Mouse (Mus musculus): ENCODE data around the gene Por.

Gene Por

DNA sequence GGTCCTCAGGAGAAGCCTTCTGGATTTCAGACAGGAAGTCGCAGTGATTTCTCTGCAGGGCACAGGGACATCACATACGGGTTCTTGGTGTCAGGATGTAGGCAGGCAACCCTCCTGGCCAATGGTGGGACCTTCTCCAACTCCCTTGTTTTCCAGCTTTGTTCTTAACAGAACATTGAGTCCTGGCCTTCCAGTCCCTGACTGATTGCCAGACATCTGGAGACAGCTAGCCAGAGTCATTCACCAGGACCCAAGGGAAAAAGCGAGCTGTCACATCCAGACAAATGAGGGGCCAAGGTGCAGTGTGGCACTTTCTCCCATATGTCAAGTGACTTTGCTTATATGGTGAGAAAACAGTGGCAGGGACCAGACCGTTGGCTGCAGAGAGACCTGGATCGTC is 13.8 kb upstream of the Por start:
- in situ Hi-C loops (cut with MboI, MseI), result no loop called here

DNA sequence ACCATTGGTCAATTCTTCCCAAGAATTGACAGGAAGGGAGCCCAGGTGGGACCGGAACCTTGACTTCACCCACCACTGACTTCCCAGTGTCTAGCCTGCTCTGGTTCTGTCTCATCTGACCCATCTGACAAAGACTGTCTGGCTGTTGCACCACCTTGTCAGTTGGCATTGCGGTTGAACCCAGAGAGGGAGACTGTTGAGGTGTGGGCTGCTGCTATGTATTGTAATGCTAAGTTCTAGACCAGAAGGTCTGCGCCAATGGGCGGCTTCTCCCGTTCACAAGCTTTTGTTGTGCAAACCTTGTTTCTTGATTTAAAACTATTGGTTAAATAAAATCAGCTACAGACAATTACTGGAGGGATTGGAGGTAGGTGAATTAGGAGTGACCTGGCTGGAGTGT is 12.7 kb upstream of the Por start:
- in situ Hi-C loops (cut with MboI, MseI), result no loop called here

DNA sequence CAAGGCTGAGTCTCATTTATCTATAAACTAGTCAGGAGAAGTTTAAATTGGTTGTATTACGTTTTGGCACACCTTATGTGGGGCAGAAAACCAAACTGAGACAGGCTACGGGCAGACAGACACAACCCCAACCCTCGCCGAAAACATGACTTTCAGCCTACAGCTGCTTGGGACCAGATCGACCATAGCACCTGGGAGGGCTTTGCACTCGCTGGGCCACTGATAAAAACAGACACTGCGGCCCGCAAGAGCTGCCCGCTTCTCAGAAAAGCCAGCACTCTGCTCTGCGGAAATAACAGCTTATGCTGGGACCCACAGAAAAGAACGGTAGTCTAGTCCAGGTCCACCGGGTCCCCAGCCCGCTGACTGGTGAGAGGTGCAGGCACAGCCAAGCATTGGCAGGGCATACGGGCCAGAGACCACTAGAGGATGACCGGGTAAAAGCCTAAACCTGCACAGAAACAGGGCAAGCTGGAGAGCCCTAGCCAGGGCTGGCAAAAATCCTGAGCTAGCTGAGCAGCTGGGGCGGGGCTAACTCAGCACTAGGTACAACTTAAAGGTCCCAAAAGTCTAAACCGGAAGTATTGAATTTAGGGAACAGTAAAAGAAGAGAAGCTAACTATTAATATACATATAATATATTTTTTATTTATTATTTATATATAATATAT is 12.0 kb upstream of the Por start:
- in situ Hi-C loops (cut with MboI, MseI), result no loop called here

DNA sequence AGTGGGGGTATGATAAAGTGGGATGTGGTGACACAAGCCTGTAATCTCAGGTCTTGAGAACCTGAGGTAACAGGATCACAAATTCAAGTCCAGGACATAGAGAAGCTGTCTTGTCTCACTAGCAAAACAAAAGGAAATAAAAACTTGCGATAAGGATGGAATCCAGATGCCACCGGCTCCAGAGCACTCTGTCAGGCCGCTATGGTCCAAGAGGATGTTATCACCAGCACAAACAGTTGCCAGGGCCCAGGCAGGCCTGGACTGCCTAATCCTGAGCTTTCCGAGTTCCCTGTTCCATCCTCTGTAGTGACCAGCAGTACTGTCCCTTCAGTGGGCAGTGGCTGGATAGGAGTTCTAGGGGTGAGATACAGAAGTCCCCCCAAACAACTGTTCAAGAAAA is 9.9 kb upstream of the Por start:
- in situ Hi-C loops (cut with MboI, MseI), result no loop called here

DNA sequence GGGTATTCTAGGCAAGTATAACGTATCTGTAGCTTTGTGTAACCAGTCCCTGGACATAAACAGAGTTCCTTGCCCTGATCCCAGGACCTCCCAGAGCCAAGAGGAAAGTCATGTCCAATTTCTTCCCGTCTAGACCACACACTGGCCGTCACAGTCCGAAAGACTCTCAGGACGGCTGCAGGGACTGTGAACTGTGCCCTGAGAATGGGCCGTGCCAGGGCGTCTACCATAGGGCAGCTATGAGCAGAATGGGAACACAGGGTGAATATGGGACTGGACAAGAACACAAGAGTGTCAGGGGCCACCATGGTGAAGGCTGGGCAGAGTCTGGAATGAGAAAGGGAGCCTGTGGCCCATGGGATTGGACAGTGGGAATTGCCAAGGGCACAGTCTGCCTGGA is 9.3 kb upstream of the Por start:
- in situ Hi-C loops (cut with MboI, MseI), result no loop called here

DNA sequence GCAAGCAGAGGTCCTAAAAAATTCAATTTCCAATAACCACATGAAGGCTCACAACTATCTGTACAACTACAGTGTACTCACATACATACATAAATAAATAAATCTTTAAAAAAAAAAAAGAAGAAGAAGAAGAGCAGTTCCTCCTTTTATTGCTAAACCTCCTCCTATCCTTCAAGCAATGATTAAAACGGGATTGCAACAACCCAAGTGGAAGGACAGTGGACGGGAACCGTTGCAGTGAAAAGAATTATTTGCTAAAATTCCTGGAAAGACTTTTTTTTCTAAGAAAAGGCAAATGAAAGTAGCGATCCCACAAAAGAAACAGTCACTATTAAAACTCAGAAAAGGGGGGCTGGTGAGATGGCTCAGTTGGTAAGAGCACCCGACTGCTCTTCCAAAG is 2.9 kb upstream of the Por start:
- in situ Hi-C loops (cut with MboI, MseI), result no loop called here

DNA sequence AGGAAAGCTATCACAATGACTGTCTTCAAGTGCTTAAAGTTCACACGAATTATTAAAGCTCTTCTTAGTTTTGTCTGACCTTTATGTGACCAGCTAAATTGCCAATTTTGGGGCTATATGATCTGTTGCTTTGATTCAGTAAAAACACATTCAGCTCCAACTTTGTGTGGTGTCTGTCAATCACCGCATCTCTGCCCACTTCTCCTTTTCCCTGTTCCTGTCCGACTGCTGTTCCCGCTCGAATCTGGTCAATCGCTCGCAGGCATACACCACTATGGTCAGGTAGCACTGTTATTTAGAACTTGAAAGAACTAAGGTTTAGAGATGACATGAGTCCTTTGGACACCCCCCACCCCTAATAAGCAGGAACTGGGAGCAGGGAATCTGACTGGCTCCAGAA is 1.8 kb upstream of the Por start:
- in situ Hi-C loops (cut with MboI, MseI), result no loop called here

DNA sequence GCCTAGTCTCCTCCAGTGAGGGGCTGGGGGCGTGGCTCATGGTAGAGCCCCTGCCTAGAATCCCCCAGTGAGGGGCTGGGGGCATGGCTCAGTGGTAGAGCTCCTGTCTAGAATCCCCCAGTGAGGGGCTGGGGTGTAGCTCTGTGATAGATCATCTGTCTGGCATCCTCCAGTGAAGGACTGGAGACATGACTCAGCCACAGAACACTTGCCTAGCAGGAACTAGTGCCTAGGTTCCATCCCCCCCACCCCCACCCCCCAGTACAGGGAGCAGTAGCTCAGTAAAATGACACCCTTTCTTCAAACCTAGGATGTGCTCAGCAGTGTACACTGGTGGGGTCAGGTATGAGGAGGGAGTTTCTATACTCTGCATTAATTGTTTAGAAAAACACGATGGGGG is 1.0 kb downstream of the Por start:
- in situ Hi-C loops (cut with MboI, MseI), result no loop called here

DNA sequence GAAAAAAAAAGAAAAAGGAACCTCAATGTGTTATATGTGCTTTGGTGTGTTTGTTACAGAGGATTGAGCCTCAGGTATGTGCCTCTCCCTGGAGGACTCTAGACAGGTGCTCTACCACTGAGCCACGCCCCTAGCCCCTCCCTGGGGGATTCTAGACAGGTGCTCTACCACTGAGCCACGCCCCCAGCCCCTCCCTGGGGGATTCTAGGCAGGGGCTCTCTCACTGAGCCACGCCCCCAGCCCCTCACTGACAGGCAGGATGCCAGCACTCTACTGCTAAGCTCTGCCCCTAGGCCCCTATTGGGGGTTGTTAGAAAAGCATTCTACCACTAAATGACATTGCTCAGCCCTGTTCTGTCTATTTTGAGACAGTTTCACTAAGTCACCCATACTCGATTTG is 2.7 kb downstream of the Por start:
- in situ Hi-C loops (cut with MboI, MseI), result no loop called here

DNA sequence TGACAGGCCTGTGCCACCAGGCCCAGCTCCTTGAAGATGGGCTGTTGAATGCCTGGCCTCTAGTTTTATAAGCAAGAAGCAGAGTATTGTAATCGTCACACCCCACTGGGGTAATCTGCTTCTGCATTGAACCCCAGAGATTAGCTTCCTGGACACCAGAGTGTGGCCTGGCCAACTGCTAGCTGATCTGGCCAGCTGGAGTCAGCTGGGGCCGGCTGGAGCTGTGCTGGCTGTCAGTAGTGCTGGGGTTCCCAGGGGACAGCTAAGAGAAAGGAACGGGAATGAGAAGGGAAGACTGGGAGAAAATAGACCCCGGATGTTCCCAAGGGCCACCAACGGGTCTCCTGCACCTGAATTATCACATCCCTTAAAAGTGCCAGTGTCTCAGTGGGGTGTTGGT is 3.1 kb downstream of the Por start:
- in situ Hi-C loops (cut with MboI, MseI), result no loop called here

DNA sequence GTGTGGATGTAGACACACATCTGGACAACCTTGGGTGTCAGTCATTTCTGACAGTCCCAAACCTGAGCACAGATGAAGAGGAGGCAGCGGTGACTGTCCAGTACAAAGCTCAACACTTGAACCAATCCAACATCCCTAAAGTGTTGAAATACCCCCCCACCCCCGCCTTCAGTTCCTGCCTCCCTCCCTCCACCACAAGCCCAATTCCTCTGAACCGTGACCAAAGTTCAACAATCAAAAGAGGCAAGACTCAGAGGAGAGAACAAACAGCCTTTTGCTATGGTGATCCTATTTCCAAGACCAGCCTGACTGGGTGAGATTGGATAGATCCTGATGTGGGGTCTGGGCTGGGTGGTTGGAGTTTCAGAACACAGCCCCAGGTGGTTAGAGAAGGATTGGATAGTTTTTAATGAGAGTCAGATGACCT is 4.5 kb downstream of the Por start:
- in situ Hi-C loops (cut with MboI, MseI), result no loop called here

DNA sequence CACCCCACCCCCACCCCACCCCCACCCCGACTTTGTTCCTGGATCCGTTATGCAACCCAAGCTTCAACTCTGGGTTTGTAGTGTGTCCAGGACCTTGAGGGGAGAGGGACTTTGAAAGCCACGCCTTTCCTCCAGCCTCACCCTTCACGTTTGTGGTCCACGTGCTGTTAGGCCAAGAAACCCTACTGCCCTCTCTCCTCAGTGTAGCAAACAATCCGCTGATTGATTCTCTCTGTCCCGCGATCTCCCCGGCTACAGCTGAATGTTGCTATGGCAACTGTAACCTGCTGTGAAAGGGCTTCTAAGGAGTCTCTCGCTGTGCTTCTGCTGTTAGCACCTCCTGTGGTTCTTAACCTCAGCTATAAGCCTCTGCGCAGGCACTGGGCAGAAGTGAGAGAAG is 5.0 kb downstream of the Por start:
- in situ Hi-C loops (cut with MboI, MseI), result no loop called here

DNA sequence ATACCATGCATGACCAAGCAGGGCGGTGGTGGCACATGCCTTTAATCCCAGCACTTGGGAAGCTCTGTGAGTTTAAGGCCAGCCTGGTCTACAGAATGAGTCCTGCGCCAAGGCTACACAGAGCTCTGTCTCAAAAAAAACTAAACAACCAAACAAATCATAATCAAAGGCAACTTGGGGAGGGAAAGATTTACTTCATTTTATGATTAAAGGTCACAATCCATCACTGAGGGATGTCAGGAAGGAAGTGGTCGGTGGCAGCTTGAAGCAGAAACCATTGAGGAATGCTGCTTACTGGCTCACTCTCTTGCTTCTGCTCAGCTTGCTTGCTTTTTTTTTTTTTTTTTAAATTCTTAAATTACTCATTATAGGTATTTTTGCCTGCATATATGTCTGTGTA is 6.9 kb downstream of the Por start:
- in situ Hi-C loops (cut with MboI, MseI), result no loop called here

DNA sequence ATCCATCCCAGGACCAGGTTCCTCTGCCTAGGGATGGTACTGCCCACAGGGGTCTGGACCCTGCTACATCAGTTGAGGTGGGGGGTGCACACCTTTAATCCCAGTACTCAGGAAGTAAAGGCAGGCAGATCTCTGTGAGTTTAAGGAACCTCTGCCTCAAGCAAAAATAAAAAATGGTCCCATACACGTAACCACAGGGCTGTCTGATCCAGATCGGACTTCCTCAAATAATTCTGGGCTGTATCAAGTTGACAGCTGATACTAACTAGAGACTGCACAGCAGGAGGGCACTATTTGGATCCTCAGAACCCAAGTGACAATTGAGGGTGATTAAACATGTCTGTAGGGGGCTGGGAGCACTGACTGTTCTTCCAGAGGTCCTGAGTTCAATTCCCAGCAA is 7.4 kb downstream of the Por start:
- in situ Hi-C loops (cut with MboI, MseI), result no loop called here

DNA sequence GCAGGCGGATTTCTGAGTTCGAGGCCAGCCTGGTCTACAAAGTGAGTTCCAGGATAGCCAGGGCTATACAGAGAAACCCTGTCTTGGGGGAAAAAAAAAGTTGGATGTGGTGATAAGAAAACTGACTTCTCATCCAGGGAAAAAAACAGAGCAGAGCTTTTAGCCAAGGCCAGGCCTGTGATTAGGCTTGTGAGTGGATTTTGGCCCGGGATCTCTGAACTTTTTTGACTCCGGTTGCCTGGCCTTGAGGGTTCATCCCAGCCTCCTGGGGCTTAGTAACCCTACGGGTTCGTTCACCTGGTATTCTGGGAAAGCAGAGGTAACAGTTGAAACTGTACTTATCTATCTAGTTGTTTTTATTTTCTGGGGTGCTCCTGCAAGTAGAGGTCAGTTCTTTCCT is 8.6 kb downstream of the Por start:
- in situ Hi-C loops (cut with MboI, MseI), result no loop called here

DNA sequence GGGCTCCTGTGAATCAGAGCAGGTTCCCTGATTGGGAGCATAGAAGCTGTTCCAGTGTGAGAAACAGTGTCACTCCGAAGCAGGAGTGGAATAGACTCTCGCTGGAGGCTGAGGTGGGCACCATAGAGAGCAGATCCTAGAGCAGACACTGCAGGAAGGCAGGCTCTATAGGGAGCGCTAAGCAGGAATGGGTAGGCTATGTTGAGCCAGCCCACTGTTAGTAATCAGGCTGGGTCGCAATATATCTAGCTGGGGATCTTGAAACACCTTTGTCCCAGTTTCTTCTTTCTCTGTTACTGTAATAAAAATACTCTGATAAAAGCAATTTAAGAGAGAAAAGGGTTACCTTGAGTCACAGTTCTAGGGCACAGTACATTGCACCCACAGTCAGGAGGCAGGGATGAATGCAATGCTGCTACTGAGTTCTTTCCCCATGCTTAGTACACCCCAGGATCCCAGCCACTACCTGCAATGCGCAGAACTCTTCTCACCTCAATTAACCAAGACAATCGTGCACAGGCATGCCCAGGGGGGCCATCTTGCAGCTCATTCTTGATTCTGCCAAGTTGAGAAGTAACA is 11.2 kb downstream of the Por start:
- in situ Hi-C loops (cut with MboI, MseI), result loop anchor here (5.0 kb wide), 1 partner anchor 34 kb away; no protein-coding TSS in a partner anchor

DNA sequence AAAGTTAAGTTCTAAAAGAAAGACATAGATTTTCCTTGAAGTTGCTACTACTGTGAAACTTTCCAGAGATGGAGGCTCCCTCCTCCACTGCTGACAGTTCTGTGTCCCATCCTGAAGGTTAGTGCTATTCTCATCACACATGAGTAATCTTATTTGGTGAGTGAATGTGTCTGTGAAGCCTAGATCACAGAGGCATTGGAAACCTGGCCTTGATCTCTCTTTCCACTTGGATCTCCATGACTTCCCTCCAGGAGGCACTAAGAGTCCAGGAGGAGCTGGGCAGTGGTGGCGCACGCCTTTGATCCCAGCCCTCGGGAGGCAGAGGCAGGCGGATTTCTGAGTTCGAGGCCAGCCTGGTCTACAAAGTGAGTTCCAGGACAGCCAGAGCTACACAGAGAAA is 12.2 kb downstream of the Por start:
- in situ Hi-C loops (cut with MboI, MseI), result loop anchor here (5.0 kb wide), 1 partner anchor 35 kb away; no protein-coding TSS in a partner anchor

DNA sequence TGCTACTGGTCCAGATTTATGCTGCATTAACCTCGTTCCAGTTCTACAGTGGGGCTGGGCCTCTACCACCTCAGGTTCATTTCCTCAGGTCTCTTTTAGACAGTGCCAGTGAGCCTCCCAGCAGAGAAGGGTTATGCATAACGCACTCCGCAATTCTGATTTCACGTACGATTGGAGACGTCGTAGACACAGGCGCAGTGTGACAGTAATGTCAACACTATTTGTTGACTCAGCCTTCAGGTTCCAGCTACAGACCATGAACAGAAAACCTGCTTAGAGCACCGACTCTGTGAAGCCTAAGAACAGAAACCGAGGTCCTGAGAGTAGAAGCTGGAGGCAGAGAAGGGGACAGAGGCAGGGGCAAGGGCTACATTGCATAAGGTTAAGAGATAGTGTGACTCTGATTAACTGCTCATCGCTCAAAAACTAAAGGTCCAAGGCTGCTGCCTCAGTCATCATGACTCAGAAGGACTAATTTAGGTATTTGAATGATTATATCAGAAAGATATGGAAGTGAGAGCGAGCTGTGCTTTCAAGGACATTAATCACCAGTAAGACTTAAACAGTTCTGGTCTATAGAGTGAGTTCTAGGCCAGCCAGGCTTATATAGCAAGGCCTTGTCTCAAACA is 13.2 kb downstream of the Por start:
- in situ Hi-C loops (cut with MboI, MseI), result loop anchor here (5.0 kb wide), 1 partner anchor 36 kb away; no protein-coding TSS in a partner anchor

DNA sequence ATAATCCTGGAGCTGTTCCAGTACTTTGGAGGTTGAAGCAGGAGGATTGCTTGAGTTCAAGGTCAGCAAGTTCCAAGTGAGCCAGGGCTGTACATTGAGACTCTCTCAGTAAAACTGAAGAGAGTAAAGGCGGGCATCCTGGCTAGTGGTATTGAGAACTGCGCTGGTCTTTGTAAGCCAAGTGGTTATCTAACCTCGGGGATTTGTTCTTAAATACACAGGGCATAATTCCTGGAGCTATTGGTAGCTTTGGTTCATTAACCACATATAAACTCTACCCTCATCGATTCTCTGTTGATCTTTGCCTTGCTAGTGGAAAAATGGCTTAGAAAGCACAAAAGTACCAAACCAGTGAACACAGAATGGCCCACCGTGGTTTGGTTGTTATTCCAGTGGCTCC is 20.6 kb downstream of the Por start:
- in situ Hi-C loops (cut with MboI, MseI), result no loop called here

DNA sequence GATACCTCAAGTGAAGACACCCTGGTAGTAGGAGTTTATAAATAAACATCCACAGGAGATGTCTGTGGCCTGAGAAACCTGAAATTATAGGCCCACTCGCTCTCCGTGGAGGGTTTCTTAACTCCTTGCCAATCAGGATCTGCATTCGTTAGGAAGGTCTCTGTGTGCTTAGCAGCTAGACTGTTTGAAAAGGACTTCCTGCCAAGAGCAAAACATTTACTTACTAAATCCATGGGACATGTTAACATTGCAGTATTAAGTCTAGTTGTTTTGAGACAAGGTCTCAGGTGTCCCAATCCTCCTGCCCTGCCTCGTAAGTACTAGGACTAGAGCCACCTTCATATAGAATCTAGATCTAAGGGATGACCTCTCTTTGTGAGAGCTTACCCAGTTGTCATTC is 21.4 kb downstream of the Por start:
- in situ Hi-C loops (cut with MboI, MseI), result no loop called here

DNA sequence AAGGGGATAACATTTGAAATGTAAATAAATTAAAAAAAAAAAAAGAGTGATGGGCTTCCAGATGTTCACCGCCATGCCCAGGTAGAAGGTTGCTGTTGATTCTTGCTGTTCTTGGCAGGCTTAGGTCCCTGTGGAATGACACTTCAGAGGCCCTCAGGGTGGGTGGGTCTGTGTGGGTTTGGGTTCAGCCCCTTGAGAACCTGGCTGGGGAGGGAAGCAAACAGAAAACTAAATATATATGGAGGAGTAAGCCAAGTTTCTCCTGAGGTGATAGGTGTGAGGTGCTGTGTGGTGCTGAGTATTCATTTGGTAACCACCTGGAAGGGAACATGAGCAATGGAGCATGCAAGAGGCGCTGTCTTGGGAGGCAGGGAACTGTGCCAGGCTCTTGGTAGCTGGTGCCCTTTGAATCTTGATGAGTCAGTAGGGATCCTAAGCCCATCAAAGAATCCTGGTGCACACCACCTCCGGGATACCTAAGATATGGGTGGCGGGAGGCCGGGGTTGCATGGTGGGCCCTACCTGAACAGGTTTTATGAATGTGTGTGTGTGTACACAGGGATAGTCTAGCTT is 23.5 kb downstream of the Por start:
- in situ Hi-C loops (cut with MboI, MseI), result no loop called here

DNA sequence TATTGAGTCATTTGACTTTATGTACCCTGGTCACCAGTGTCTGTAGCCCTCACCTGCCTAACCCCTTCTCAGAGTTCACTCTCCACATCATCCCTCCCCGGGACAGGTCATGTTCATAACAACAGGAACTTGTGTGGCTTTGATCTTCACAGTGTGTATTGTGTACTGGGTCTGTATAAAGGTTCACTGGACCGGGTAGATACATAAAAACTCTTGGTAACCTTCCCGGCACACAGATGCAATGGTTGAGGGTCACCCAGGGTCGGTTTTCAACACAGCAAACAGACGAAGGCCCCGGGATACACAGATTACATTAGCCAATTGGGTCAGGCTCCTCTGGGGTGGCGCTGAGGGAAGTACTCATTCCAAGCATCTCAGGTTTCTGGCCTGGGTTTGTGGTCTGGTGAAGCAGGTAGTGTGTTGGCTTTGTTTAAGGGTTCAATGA is 25.5 kb downstream of the Por start:
- in situ Hi-C loops (cut with MboI, MseI), result no loop called here

DNA sequence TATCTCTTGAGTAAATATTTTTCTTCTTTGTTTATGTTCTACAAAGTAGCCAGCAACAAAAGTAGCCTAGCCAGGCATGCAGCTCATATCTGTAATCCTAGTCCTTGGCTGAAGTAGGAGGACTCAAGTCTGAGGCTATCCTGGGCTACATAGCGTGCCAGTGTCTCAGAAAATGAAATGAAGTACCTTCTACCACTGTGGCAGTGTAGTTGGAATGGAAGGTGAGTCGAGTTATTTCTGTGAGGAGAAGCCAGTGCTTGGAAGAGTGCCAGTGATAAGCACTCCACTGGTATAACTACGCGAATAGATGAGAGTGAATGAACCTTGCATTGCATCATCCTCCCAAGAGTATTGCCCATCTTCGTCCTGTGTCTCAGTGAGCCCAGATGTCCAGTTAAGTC is 27.9 kb downstream of the Por start:
- in situ Hi-C loops (cut with MboI, MseI), result no loop called here

Data from T-helper 1 cell (primary cell).